Mouse (Mus musculus): ENCODE measurements around the gene Olfr378. TPM values are rescaled to one million over a fixed set of nuclear protein-coding genes. Genes with fewer than 3 reads are reported as not detected.

Gene Olfr378
- total RNA-seq (2021), result not detected in 2 replicates
- long read RNA-seq, result 0 reads

- DNase-seq, result no peak
Measured at GRCm38 (mm10) chr11:73428377-73428776, at the start of gene Olfr378. Olfr378 (minus strand) TSS chr11:73428477.

- DNase-seq, result no peak
Measured at GRCm38 (mm10) chr11:73457408-73457807, 29.1 kb upstream of the Olfr378 start, which contains the start of gene Olfr380. Olfr380 (minus strand) TSS chr11:73457508.

- no peak for DNase-seq
Measured at GRCm38 (mm10) chr11:73399514-73399913, 28.8 kb downstream of the Olfr378 start, which contains the start of gene Olfr1. Olfr1 (minus strand) TSS chr11:73399614.

GRCm38 (mm10) chr11:73395374-73395773, 32.9 kb downstream of the Olfr378 start:
- DNase-seq, result no peak

Other genes with a start within 250 kb of the Olfr378 start
- gene Ctns, start 229.4 kb downstream of the Olfr378 start, total RNA-seq (2021), result 17.4 and 20.6 TPM in 2 replicates
- 9.9 and 13.8 TPM in 2 replicates for gene Shpk, start 229.0 kb downstream of the Olfr378 start, total RNA-seq (2021)
- gene Trpv1, start 194.2 kb downstream of the Olfr378 start, total RNA-seq (2021), result 0.46 TPM in 1 of 2 replicates, not detected in the other
- 0.27 TPM in 1 of 2 replicates, not detected in the other for gene Trpv3, start 161.1 kb downstream of the Olfr378 start, total RNA-seq (2021)
- 8.5 and 9.4 TPM in 2 replicates for gene Aspa, start 98.9 kb downstream of the Olfr378 start, total RNA-seq (2021)
- gene Gm49340, start 98.7 kb downstream of the Olfr378 start, total RNA-seq (2021), result not detected in 2 replicates
- gene Spata22, start 98.7 kb downstream of the Olfr378 start, total RNA-seq (2021), result 0.73 TPM in 1 of 2 replicates, not detected in the other
- gene Olfr20, start 77.7 kb downstream of the Olfr378 start, total RNA-seq (2021), result not detected in 2 replicates
- not detected in 2 replicates for gene Olfr376, start 57.2 kb downstream of the Olfr378 start, total RNA-seq (2021)
- not detected in 2 replicates for gene Olfr1, start 28.9 kb downstream of the Olfr378 start, total RNA-seq (2021)
- not detected in 2 replicates for gene Olfr380, start 29.0 kb upstream of the Olfr378 start, total RNA-seq (2021)
- not detected in 2 replicates for gene Olfr381, start 63.1 kb upstream of the Olfr378 start, total RNA-seq (2021)
- gene Olfr382, start 88.7 kb upstream of the Olfr378 start, total RNA-seq (2021), result not detected in 2 replicates
- gene Olfr385, start 164.5 kb upstream of the Olfr378 start, total RNA-seq (2021), result not detected in 2 replicates
- not detected in 2 replicates for gene Olfr384, start 170.1 kb upstream of the Olfr378 start, total RNA-seq (2021)